Mouse (Mus musculus): ENCODE measurements around the gene Atxn7l1. TPM values are rescaled to one million over a fixed set of nuclear protein-coding genes. Genes with fewer than 3 reads are reported as not detected.

Gene Atxn7l1
- total RNA-seq, 2 experiments from 2014 or later, result 20.4 to 23.9 TPM

DNA sequence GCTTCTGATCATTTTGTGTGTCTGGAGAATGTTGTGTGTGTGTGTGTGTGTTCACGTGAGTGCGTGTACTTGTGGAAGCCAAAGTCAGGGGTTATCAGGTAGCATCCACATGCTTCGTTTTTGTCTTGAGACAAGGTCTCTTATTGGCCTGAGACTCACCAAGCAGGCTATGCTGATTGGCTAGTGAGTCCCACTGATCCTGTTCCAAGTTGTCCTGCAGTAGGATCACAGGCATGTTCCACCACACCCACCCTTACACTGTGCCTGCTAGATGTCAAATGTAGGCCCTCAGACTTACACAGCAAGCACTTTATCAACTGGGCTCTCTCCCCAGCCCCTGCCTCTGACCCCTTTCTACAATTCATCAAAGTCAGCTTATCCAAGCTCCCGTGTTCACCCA, 187.9 kb downstream of the Atxn7l1 start:
- TF ChIP-seq CTCF (IDR thresholded peaks at IDR 0.05), result no peak
- intact Hi-C loops (cut with DNase I), result loop anchor here (1.0 to 10.0 kb wide), 2 partner anchors 308 to 421 kb away; no protein-coding TSS in a partner anchor
- H3K27ac ChIP-seq, result no peak overlapping the region
- no peak for DNase-seq
- no peak overlapping the region for H3K4me3 ChIP-seq

DNA sequence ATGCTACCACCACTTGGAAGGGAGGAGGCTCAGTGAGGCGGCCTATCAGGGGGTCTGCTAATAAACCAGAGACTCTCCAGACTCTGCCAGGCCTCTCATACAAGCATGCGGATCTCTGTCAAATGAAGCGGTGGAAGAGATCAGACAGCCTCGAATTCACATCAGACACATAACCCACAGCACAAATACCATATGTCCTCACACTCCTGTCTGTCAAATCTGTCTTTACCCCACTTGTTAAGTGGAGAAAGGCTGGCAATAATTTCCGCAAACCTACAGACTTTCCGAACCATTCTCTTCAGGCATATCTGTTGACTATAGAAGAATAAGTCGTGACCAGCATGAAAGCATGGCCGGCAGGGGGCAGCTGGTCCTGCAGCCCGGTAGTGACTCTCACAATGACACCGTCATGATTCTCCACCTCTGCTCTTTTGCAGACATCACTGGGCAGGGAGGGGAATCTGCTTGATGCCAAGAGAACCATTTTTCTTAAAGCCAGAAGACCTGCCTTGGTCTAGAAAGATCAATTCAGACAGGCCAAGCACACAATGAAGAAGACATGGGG, 189.2 kb downstream of the Atxn7l1 start:
- peak; percentile 48 for TF ChIP-seq CTCF (IDR thresholded peaks at IDR 0.05)
- intact Hi-C loops (cut with DNase I), result loop anchor here (2.0 to 10.0 kb wide), 2 partner anchors 44 to 422 kb away; no protein-coding TSS in a partner anchor
- H3K4me3 ChIP-seq, result no peak overlapping the region
- DNase-seq, result peak; percentile 51
- no peak overlapping the region for H3K27ac ChIP-seq

DNA sequence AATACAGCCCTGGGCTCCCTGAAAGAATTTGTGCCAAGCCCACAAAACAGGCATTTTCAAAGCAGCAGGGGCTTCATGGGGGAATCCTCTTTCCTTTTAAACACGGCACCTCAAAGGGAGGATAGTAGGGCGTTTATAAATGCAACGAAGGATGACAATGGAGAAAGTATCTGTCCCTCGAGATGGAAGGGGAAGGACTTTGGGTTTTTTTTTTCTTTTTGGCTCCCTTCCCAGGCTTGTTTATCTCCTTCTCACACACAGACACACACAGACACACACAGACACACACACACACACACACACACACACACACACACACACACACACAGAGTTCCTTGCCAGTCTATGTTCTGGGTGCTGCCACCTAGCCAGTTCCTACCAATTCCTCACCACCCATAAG, 189.8 kb downstream of the Atxn7l1 start:
- Histone ChIP-seq H3K27ac (no peak overlapping the region), H3K4me3 (no peak overlapping the region)
- DNase-seq, result no peak
- no peak for TF ChIP-seq CTCF (IDR thresholded peaks at IDR 0.05)
- intact Hi-C loops (cut with DNase I), result loop anchor here (2.0 to 10.0 kb wide), 2 partner anchors 44 to 422 kb away; no protein-coding TSS in a partner anchor

DNA sequence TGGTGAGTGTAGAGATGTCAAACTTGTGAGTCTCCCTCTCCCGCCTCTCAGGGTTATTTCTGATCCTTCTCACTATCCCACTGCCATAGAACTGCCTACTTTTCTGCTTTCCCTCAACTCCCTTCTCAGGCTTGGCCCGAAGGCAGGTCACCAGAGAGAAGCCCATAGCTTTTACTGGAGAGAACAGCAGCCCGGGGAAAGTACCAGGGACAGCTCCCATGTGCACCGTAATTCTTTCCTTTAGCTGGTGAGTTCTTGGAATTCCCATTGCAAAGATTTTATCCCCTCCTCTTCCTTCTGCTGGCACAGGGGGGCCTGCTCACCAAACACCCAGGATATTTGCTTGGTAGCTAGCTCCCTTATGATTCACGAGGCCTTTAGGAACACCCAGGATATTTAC, 190.7 kb downstream of the Atxn7l1 start:
- TF ChIP-seq CTCF (IDR thresholded peaks at IDR 0.05), result no peak
- Histone ChIP-seq H3K27ac (no peak overlapping the region), H3K4me3 (no peak overlapping the region)
- no peak for DNase-seq
- intact Hi-C loops (cut with DNase I), result loop anchor here (10.0 kb wide), 1 partner anchor 423 kb away; no protein-coding TSS in a partner anchor

DNA sequence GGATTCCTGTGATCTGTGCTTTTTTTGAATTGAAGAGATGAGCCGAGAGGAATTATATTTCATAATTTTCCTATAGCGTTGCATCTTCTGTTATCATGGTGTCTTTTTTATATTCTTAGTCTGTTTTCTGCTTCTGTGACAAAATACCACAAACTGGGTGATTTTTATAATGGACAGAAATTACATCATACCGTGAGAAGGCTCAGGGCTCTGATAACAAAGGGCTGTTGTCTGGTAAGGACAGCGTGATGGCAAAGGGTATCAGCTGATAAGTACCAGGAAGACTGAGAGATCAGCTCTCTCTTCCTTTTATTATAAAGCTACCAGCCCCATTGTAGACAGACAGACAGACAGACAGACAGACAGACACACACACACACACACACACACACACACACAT, 192.3 kb downstream of the Atxn7l1 start:
- Histone ChIP-seq H3K4me3 (no peak overlapping the region), H3K27ac (no peak overlapping the region)
- no peak for TF ChIP-seq CTCF (IDR thresholded peaks at IDR 0.05)
- intact Hi-C loops (cut with DNase I), result loop anchor here (10.0 kb wide), 1 partner anchor 425 kb away; no protein-coding TSS in a partner anchor
- DNase-seq, result no peak

DNA sequence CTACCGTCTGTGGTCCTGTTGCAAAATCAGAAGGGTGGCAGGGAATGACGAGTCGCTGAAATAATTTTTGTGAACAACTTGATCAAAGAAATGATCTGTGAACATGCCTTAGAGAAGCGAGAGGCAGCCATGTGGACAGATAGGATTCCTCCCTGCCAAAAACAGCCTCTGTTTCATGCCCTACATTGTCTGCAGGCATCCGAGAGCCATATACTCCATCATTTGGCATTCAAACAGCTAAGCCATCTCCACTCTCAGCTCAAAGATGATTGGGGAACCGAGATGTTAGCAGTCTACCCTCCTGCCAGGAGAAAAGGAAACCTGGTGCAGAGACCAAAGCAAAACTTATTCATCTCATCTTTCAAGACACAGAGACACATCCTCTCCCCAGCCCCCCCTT, 193.2 kb downstream of the Atxn7l1 start:
- intact Hi-C loops (cut with DNase I), result no loop called here
- Histone ChIP-seq H3K4me3 (no peak overlapping the region), H3K27ac (no peak overlapping the region)
- TF ChIP-seq CTCF (IDR thresholded peaks at IDR 0.05), result no peak
- DNase-seq, result no peak

DNA sequence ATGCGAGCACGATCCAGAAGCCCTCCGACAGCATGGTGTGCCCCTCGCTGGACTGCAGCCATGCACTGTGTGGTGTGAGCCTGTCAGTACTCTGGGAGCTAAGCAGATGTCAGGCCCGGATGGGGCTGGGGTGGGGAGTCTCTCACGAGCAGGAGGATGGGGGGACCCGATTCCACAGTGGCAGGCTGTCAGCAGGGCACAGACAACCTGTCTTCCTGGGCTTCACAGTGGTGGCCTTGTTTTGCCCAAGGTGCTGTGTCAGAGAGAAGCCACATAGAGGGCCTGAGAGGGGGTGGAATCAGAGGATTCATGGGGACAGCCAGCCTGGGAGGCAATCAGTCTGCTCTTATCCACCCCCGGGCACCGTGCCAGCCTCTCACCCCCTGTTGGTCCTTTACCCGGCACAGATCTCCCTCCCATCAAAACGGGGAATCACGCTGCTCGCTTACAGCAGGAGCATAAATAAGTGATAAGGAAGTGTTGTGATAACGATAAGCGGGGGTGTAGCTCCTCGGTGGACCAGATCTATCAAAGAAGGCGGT, 193.9 kb downstream of the Atxn7l1 start:
- Histone ChIP-seq H3K27ac (no peak overlapping the region), H3K4me3 (no peak overlapping the region)
- no peak for TF ChIP-seq CTCF (IDR thresholded peaks at IDR 0.05)
- intact Hi-C loops (cut with DNase I), result no loop called here
- no peak for DNase-seq

DNA sequence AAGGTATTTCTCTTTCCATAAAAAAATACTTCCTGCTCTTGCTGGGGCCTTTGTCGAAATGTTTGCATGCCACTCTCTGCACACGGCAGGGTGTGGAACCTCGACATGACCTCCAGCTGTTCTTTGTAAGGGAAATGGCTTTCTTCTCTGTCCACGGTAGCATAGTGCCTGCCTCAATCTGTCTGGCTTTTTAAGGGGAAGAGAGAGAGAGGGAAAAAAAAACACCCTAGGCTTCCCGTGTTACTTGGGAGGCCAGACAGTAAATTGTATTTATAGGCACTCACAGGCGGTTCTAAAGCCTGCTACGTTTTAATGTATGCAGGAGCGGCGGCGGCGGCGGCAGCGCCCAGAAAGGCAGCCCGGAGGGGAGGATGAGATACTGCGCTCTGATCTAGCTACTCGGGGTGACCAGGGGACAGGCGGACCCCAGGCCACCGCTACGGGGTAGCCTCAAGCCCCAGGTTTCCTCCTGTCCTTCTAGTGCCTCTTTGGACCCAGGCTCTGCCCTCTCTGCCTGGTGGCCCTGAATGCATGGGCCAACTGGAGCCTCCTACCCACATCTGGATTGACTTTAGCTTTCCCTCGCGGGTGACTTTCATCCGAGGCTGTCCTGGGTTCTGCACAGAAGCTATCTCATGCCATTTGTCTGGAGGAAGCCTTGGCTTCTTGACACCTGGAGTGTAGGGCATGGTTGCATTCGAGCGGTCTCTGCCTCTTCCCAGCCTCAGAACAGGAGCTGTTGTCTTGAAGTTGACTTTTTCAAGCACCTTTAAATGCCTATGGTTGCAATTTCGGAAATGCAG, 197.7 kb downstream of the Atxn7l1 start:
- TF ChIP-seq CTCF (IDR thresholded peaks at IDR 0.05), result no peak
- Histone ChIP-seq H3K27ac (no peak overlapping the region), H3K4me3 (no peak overlapping the region)
- intact Hi-C loops (cut with DNase I), result no loop called here
- no peak for DNase-seq

DNA sequence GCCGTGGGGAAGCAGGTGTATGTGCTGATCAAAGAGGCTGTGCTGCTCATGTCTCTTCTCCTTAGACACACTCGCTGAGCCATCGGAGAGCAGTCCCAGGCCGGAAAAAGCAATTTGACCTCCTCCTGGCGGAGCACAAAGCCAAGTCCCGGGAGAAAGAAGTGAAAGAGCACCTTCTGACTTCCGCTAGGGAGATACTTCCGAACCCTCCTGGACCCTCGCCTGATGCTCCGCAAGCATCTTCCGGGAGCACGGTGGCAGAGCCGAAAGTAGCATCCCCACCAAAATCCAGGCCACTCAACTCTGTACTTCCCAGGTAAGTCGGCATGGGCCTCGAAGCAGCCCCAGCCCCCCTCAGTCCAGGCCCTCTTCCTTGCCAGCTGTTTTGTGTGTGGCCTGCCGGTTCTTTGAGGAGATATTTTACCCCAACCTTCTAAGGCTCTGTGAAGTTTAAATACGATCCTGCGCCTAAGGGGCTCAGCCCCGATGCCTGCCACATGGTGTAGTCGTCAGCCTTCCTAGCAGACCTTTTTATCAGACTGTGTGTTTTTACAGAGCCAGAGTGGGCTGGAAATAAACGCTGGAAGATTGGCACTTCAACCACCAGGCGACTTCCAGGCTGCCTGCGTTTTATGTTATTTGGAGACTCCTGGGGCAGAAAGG, 198.4 kb downstream of the Atxn7l1 start:
- TF ChIP-seq CTCF (IDR thresholded peaks at IDR 0.05), result no peak
- H3K4me3 ChIP-seq, result no peak overlapping the region
- H3K27ac ChIP-seq, result no peak overlapping the region
- no peak for DNase-seq
- intact Hi-C loops (cut with DNase I), result no loop called here

DNA sequence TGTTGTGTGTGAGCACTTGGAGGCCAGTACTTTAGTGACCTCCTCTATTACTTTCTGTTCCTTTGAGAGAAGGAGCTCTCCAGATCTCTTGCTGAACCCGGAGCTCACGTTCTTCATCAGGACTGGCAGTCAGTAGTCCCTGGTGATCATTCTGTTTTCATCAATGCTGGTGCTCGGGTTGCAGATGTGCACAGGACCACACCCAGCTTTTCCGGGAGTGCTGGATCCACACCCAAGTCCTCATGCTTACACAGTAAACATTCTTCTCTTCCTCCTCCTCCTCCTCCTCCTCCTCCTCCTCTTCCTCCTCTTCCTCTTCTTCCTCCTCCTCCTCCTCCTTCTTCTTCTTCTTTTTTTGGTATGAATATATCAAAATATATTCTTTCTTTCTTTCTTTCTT, 205.2 kb downstream of the Atxn7l1 start:
- no peak for TF ChIP-seq CTCF (IDR thresholded peaks at IDR 0.05)

DNA sequence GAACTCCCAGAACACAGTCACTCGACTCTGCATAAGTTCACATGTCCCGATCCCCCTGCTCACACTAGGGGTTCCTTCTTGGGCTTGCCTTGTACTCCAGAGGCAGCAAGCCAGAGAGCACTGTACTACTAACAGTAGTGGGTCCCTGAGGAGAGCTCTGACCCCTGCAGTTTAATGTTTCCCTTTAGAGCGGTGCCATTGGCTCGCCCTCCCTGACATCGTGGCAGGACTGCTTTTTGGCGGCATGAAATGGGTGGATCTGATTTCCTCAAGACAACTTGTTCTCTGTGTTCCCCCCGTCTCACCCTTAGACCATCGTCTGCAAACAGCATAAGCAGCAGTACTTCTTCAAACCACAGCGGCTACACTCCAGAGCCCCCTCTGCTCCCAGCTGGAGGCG, 210.9 kb downstream of the Atxn7l1 start:
- H3K4me3 ChIP-seq, result no peak overlapping the region
- no peak for TF ChIP-seq CTCF (IDR thresholded peaks at IDR 0.05)
- DNase-seq, result peak; percentile 54
- intact Hi-C loops (cut with DNase I), result no loop called here
- no peak overlapping the region for H3K27ac ChIP-seq

More for the DNA sequence above, 205.2 kb downstream of the Atxn7l1 start:
- H3K27ac ChIP-seq, result no peak overlapping the region
- DNase-seq, result peak; percentile 42
- H3K4me3 ChIP-seq, result no peak overlapping the region
- intact Hi-C loops (cut with DNase I), result no loop called here

DNA sequence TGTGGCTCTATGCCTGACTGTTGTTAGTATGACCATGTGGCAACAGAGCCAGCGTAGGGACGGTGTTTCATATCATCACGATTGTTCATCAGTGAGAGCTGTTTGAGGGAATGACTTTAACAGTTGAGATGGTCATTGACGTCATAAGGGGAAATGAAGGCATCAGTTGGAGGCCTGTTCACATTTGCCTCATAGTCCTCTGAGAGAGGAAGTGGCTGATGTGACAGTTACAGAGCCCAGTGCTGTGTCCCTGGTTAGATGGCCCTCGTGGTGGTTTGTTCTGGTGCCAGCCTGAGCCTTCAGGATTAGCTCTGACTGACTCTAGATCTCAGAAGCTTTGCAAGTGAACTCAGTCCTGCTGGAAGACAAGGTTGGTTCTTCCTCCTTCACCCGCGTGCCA, 211.7 kb downstream of the Atxn7l1 start:
- TF ChIP-seq CTCF (IDR thresholded peaks at IDR 0.05), result no peak

More for the DNA sequence above, 211.7 kb downstream of the Atxn7l1 start:
- no peak for DNase-seq
- no peak overlapping the region for H3K27ac ChIP-seq
- intact Hi-C loops (cut with DNase I), result no loop called here
- no peak overlapping the region for H3K4me3 ChIP-seq

All from gastrocnemius, adult 2 months (tissue).